Mouse (Mus musculus): ENCODE results near the gene Hist3h2ba. TPM values are rescaled to one million over a fixed set of nuclear protein-coding genes. Genes with fewer than 3 reads are reported as not detected.
"Not testable (repeated sequence)": the region's sequence is repeated elsewhere in the genome, so short reads cannot be mapped to it uniquely, and the experiment has no call there.

Gene Hist3h2ba
- total RNA-seq, 2 experiments from 2014 or later, result 23.0 to 32.1 TPM

DNA sequence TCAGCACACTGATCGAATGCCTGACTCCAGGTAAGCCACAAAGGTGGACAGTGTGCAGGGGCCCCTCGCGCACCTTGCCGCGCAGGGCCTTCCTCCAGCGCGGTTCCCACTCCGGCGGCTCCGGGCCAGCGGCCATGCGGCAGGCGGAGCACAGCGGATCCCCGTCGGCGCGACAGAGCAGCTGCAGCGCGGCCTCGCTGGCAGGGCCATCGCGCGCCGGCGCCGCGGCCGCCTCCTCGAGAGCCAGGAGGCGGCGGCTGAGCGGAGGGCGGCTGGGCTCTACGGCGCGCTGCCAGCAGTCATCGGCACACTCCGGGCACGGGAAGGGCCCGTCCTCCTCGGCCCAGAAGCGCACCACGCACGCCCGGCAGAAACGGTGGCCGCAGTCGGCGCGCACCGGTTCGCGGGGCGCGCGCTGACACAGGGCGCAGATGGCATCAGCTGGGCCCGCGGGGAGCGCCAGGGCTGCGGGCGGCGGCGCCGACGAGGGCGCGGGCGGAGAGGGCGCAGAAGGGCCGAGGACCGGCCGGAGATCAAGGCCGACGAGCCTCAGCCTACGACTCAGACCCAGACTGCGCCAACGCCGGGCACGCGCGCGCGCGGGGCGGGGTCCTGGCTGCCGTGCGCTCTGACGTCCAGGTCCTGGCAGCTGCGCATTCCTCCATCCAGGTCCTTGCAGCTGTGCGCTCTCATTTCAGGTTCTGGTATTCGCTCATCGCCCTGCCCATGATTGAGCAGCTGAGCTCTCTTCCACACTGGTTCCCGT is 10.2 kb upstream of the Hist3h2ba start, which contains the start of gene Rnf187:
TSS of gene Rnf187 (minus strand) at position 595 of the 766 bp plus-strand sequence.
- peak; percentile 94 for DNase-seq

DNA sequence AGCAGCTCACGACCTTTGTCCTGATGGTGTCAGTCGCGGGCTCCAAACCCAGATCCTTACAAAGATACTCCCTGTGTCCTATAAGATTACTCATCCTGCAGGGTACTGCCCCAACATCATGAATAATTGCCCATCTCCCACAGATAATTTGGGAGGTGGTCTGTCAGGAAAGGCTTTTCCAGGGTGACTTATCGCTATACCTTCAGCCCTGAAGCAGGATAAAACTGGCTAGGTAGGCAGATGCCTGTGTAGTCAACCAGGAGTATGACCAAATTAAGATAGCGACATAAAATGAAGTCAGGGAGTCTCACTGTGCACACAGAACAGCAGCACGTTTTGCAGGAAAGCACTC is 9.7 kb upstream of the Hist3h2ba start:
- DNase-seq, result no peak

GRCm38 (mm10) chr11:58944136-58944535 is 4.6 kb upstream of the Hist3h2ba start:
- DNase-seq, result no peak

DNA sequence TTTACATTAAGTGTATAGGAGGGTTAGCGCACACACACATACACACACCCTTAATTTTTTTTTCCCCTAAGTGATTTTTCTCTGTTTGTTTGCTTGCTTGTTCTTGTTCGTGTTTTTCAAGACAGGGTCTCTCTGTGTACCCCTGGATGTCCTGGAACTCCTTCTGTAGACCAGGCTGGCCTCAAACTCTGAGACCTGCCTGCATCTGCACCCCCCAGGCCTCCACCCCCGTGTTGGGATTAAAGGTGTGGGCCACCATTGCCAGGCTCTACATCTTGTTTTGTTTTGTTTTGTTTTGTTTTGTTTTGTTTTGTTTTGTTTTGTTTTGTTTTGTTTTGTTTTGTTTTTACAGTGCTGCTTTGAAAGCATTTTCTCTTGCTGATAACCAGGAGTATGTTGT is 1.4 kb upstream of the Hist3h2ba start:
- DNase-seq, result no peak

GRCm38 (mm10) chr11:58947798-58948528 is 757 bp upstream of the Hist3h2ba start:
- DNase-seq, result no peak

GRCm38 (mm10) chr11:58949480-58950431 is 1.0 kb downstream of the Hist3h2ba start:
- DNase-seq, result no peak

DNA sequence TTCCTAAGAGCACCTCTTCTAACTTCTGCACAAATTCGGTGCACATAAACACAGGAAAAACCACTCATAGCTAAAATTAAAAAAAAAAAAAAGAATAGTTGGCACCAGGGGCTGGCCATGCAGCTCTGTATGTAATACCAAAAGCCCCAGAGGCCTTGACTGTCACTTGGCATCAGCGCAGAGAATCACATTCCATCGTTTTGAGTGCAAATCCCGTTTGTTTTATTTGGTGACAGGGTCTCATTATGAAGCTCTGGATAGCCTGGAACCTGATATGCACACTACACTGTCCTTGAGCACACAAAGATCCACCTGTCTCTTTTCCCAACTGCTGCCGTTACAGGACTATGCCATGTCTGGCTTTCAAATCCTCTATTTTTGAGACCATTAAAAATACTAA is 2.5 kb downstream of the Hist3h2ba start:
- DNase-seq, result no peak

DNA sequence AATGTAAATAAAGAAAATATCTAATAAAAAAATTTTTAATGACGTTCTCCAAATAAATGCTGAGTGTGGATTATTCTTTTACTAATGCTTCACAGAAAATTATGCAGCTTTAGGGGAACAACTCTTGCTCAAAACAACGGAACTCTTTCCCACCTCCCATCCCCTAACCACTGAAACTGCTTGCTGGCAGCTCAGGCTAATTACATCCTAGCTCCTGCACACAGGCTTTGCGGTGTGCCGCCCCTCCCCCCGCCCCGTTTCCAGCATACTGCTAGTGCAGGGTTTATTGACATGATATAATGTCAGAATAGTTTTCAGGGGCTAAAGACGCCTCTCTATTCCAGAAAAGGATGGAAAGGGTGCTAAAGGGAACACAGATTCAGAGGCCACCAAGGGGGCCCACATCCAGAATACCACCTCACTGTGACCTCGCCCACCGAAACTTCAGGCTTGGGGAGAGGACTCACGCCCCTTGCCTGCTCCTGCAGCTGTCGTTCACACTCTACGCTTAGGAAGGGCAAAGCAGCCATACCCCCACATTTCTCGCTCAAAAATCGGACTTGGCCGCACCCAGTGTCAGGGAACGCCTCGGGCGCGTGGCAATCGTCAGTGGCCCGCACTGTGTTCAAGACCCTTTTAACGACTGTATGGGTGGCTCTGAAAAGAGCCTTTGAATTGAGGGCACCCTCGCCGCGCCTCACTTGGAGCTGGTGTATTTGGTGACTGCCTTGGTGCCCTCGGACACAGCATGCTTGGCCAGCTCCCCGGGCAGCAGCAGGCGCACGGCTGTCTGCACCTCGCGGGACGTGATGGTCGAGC is 4.8 kb downstream of the Hist3h2ba start:
- peak; percentile 46 for DNase-seq

GRCm38 (mm10) chr11:58954170-58954419 is 5.4 kb downstream of the Hist3h2ba start:
- not testable (repeated sequence) for DNase-seq

- peak; percentile 83 for DNase-seq
These were observed 5.9 kb downstream of the Hist3h2ba start, which contains the start of the genes Hist3h2a and Trim17 for GRCm38 (mm10) chr11:58954420-58955142. TSS of gene Hist3h2a (plus strand) at chr11:58954685. TSS of gene Trim17 (plus strand) at chr11:58954685.

DNA sequence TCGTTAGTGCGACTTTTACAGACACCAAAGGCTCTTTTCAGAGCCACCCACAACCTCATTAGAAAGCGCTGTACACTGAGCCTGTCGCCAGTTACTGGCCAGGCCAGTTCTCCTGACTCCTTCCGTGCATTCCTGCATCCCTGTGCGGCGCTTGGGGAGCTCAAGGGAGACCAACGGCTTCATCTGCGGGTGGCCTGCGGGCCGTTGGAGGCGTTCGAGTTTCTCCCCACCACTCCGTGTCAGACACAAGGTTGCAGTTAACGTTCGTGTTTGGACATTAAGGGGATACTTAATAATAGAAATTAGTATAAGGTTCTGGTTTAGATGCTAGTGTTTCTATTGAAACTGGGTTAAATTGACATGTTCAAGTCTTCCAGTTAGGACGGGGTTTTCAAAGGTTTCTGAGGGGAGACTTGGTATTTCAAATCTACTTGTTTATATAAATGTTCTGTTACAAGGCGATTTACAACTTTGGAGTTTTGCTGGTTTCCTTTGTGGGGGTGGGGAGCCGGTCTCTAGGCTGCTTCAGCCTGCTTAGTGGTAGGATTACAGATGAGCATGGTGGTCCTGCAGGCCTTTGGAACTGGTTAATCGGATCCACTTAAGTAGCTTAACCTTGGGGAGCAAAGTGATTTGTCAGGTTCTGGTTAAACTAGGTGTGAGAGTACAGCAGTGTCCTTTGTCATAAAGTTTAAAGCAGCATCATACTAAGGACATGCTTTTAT is 6.6 kb downstream of the Hist3h2ba start:
- DNase-seq, result no peak

DNA sequence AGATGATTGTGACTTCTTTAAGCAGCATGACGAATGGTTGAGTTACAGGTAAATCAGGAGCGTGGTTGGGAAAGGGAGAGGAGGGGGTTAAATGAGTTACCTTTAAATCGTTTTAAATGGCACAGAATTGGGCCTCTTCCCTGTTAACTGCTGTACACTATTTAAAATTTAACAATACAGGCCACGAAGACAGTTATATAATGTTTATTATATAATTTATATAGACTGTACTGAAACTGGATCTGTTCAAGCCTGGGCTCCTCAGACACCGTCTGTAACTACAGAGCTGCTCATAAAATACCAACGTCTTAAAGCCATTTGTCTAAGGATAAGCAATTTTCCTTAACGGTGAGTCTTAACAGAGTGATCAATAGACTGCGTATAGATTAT is 7.1 kb downstream of the Hist3h2ba start:
- DNase-seq, result no peak

GRCm38 (mm10) chr11:58957226-58957914 is 8.7 kb downstream of the Hist3h2ba start:
- DNase-seq, result no peak

DNA sequence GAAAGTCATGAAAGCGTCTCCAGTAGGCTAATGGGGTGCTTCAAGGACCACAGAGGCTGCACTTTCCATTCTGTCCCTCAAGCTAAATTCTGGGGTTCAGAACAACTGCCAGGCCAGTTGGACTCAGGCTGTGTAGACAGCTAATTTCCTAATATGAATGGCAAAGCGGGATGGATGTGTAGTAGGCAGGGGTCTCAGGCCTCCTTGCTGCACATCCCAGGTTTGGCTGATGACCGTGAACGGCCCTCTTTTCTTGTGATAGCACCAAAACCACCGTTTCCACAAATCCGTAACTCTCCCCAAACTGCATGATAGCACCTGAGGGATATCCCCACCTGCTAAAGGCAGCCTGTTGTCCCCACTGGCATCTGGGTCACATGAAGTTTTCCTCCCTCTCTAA is 9.8 kb downstream of the Hist3h2ba start:
- DNase-seq, result no peak

DNA sequence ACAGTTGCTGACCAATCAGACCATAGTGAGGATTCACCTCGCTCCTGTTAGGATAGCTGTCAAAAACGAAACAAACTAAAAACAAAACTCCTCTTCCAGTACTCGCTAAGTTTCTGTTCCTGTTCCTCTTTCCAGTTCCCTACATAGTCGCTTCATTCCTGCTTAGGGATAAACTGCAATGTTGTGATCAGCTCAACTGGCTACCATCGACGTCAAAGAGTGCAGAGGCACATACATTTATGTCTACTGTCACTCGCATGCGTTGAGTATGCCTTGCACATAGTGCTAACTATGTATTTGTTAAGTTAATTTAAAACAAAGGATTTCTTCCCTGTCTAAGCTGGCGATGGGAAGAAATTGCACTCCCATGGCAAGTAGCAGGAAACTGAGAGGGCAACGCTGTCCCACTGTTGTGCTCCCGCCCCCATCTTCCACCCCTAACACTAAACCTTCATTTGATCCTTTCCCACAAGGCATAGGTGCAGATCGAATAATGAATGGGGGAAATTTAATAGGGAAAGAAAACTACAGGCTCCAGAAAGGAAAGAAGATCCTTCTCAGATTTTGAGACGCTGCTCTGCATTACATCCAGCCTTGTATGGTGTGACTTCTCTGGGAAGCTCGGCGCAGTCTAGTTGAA is 10.6 kb downstream of the Hist3h2ba start:
- DNase-seq, result no peak

GRCm38 (mm10) chr11:58959921-58960465 is 11.3 kb downstream of the Hist3h2ba start:
- DNase-seq, result peak; percentile 86

- no peak for DNase-seq
These were observed 12.9 kb downstream of the Hist3h2ba start for GRCm38 (mm10) chr11:58961364-58962177.

- DNase-seq, result peak; percentile 67
These were observed 14.8 kb downstream of the Hist3h2ba start for GRCm38 (mm10) chr11:58963543-58963942.

Data from adrenal gland, postnatal 10 days (tissue).